Mouse (Mus musculus): ENCODE measurements around the gene Serpina3i. TPM values are rescaled to one million over a fixed set of nuclear protein-coding genes. Genes with fewer than 3 reads are reported as not detected.
"Not testable (repeated sequence)": the region's sequence is repeated elsewhere in the genome, so short reads cannot be mapped to it uniquely, and the experiment has no call there.

Gene Serpina3i
- polyA plus RNA-seq, 1 experiment from 2014 or later: not detected

DNA sequence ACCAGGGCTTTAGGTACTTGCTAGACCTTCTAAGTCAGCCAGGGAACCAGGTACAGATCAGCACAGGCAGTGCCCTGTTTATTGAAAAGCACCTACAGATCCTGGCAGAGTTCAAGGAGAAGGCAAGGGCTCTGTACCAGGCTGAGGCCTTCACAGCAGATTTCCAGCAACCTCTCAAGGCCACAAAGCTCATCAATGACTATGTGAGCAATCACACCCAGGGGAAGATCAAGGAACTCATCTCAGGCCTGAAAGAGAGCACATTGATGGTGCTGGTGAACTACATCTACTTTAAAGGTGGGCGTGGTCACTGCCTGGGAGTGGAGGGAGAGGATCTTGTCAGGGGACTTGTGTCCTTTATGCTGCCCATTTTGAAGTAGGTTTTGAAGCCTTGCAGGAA, 24.9 kb upstream of the Serpina3i start:
- not testable (repeated sequence) for H3K4me2 ChIP-seq (ENCODE audit: low read length); H3K36me3 ChIP-seq (ENCODE audit: control insufficient read depth, insufficient read depth, low read length); H3K9ac ChIP-seq (ENCODE audit: low read depth, low read length); H3K4me3 ChIP-seq (ENCODE audit: low read depth, low read length); ATAC-seq; H3K27ac ChIP-seq (ENCODE audit: low read length); H3K27me3 ChIP-seq (ENCODE audit: control insufficient read depth, insufficient read depth, low read depth, low read length); H3K9me3 ChIP-seq (replicated peaks; ENCODE audit: control insufficient read depth, low read length, poor library complexity, severe bottlenecking); H3K4me1 ChIP-seq (ENCODE audit: control insufficient read depth, insufficient read depth, low read length)
- WGBS: 92% methylated on average over 1 of the region's 1 CpGs

- H3K9me3 ChIP-seq (replicated peaks; ENCODE audit: control insufficient read depth, low read length, poor library complexity, severe bottlenecking): no peaks in the 10 kb centered on the region
- no peak overlapping the region for H3K4me2 ChIP-seq (ENCODE audit: low read length)
- H3K27me3 ChIP-seq (ENCODE audit: control insufficient read depth, insufficient read depth, low read depth, low read length): no peaks in the 10 kb centered on the region
- no peaks in the 10 kb centered on the region for H3K36me3 ChIP-seq (ENCODE audit: control insufficient read depth, insufficient read depth, low read length)
- no peak for ATAC-seq
- no peak overlapping the region for H3K9ac ChIP-seq (ENCODE audit: low read depth, low read length)
- H3K4me3 ChIP-seq (ENCODE audit: low read depth, low read length): no peak overlapping the region
- H3K27ac ChIP-seq (ENCODE audit: low read length): no peak overlapping the region
- peaks cover 3% of the 10 kb centered on the region for H3K4me1 ChIP-seq (ENCODE audit: control insufficient read depth, insufficient read depth, low read length)
These were observed 19.6 kb upstream of the Serpina3i start for GRCm38 (mm10) chr12:104243307-104243706.

- Histone ChIP-seq H3K27ac (ENCODE audit: low read length) (no peak overlapping the region), H3K9me3 (replicated peaks; ENCODE audit: control insufficient read depth, low read length, poor library complexity, severe bottlenecking) (no peaks in the 10 kb centered on the region), H3K27me3 (ENCODE audit: control insufficient read depth, insufficient read depth, low read depth, low read length) (no peaks in the 10 kb centered on the region), H3K4me3 (ENCODE audit: low read depth, low read length) (no peak overlapping the region), H3K4me2 (ENCODE audit: low read length) (no peak overlapping the region), H3K36me3 (ENCODE audit: control insufficient read depth, insufficient read depth, low read length) (no peaks in the 10 kb centered on the region), H3K9ac (ENCODE audit: low read depth, low read length) (no peak overlapping the region), H3K4me1 (ENCODE audit: control insufficient read depth, insufficient read depth, low read length) (peaks cover 3% of the 10 kb centered on the region)
- 77% methylated on average over 1 of the region's 1 CpGs for WGBS
- 0 out of 2 replicates have a peak, but pooled peaks have one; percentile 52 for ATAC-seq
These were observed 17.8 kb upstream of the Serpina3i start for GRCm38 (mm10) chr12:104245092-104245491.

GRCm38 (mm10) chr12:104245595-104245994, 17.3 kb upstream of the Serpina3i start:
- H3K36me3 ChIP-seq (ENCODE audit: control insufficient read depth, insufficient read depth, low read length): no peaks in the 10 kb centered on the region
- 79% methylated on average over 3 of the region's 3 CpGs for WGBS
- H3K9me3 ChIP-seq (replicated peaks; ENCODE audit: control insufficient read depth, low read length, poor library complexity, severe bottlenecking): no peaks in the 10 kb centered on the region
- peaks cover 3% of the 10 kb centered on the region for H3K4me1 ChIP-seq (ENCODE audit: control insufficient read depth, insufficient read depth, low read length)
- ATAC-seq: no peak
- no peak overlapping the region for H3K9ac ChIP-seq (ENCODE audit: low read depth, low read length)
- no peaks in the 10 kb centered on the region for H3K27me3 ChIP-seq (ENCODE audit: control insufficient read depth, insufficient read depth, low read depth, low read length)
- H3K4me3 ChIP-seq (ENCODE audit: low read depth, low read length): no peak overlapping the region
- no peak overlapping the region for H3K4me2 ChIP-seq (ENCODE audit: low read length)
- H3K27ac ChIP-seq (ENCODE audit: low read length): no peak overlapping the region

- Histone ChIP-seq H3K27ac (ENCODE audit: low read length) (no peak overlapping the region), H3K36me3 (ENCODE audit: control insufficient read depth, insufficient read depth, low read length) (no peaks in the 10 kb centered on the region), H3K4me2 (ENCODE audit: low read length) (no peak overlapping the region), H3K9ac (ENCODE audit: low read depth, low read length) (no peak overlapping the region), H3K4me3 (ENCODE audit: low read depth, low read length) (no peak overlapping the region), H3K9me3 (replicated peaks; ENCODE audit: control insufficient read depth, low read length, poor library complexity, severe bottlenecking) (no peaks in the 10 kb centered on the region), H3K27me3 (ENCODE audit: control insufficient read depth, insufficient read depth, low read depth, low read length) (no peaks in the 10 kb centered on the region), H3K4me1 (ENCODE audit: control insufficient read depth, insufficient read depth, low read length) (peaks cover 3% of the 10 kb centered on the region)
- peak; percentile 76 for ATAC-seq
These were observed 15.3 kb upstream of the Serpina3i start for GRCm38 (mm10) chr12:104247553-104248002.

GRCm38 (mm10) chr12:104248231-104248630, 14.7 kb upstream of the Serpina3i start:
- Histone ChIP-seq H3K27ac (ENCODE audit: low read length) (no peak overlapping the region), H3K4me2 (ENCODE audit: low read length) (no peak overlapping the region), H3K9ac (ENCODE audit: low read depth, low read length) (no peak overlapping the region), H3K27me3 (ENCODE audit: control insufficient read depth, insufficient read depth, low read depth, low read length) (no peaks in the 10 kb centered on the region), H3K9me3 (replicated peaks; ENCODE audit: control insufficient read depth, low read length, poor library complexity, severe bottlenecking) (no peaks in the 10 kb centered on the region), H3K36me3 (ENCODE audit: control insufficient read depth, insufficient read depth, low read length) (no peaks in the 10 kb centered on the region), H3K4me3 (ENCODE audit: low read depth, low read length) (no peak overlapping the region), H3K4me1 (ENCODE audit: control insufficient read depth, insufficient read depth, low read length) (peaks cover 3% of the 10 kb centered on the region)
- 0 out of 2 replicates have a peak, but pooled peaks have one; percentile 7 for ATAC-seq
- 72% methylated on average over 3 of the region's 3 CpGs for WGBS

DNA sequence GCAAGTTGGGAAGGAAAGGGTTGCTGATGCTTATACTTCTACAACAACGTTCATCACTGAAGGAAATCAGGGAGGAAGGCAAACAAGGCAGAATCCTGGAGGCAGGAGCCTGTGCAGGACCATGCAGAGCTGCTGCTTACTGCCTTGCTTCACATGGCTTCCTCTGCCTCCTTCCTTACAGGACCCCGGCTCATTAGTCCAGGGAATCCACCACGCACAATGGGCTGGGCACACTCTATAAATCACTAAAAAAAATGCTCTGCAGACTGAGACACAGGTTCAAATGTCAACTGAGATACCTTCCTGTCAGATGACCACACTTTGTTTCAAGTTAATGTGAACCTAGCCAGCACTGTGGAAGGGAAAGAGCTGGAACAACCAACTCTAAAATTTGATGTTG, 1.9 kb upstream of the Serpina3i start:
- no peak for ATAC-seq
- H3K36me3 ChIP-seq (ENCODE audit: control insufficient read depth, insufficient read depth, low read length): no peaks in the 10 kb centered on the region
- H3K4me1 ChIP-seq (ENCODE audit: control insufficient read depth, insufficient read depth, low read length): no peaks in the 10 kb centered on the region
- H3K9ac ChIP-seq (ENCODE audit: low read depth, low read length): no peak overlapping the region
- no peak overlapping the region for H3K27ac ChIP-seq (ENCODE audit: low read length)
- H3K4me2 ChIP-seq (ENCODE audit: low read length): no peak overlapping the region
- WGBS: 54% methylated on average over 3 of the region's 3 CpGs
- H3K4me3 ChIP-seq (ENCODE audit: low read depth, low read length): no peak overlapping the region
- no peaks in the 10 kb centered on the region for H3K9me3 ChIP-seq (replicated peaks; ENCODE audit: control insufficient read depth, low read length, poor library complexity, severe bottlenecking)
- no peaks in the 10 kb centered on the region for H3K27me3 ChIP-seq (ENCODE audit: control insufficient read depth, insufficient read depth, low read depth, low read length)

GRCm38 (mm10) chr12:104266374-104266773, 3.5 kb downstream of the Serpina3i start:
- Histone ChIP-seq H3K4me3 (ENCODE audit: low read depth, low read length) (no peak overlapping the region), H3K9me3 (replicated peaks; ENCODE audit: control insufficient read depth, low read length, poor library complexity, severe bottlenecking) (no peaks in the 10 kb centered on the region), H3K27me3 (ENCODE audit: control insufficient read depth, insufficient read depth, low read depth, low read length) (no peaks in the 10 kb centered on the region), H3K9ac (ENCODE audit: low read depth, low read length) (no peak overlapping the region), H3K27ac (ENCODE audit: low read length) (no peak overlapping the region), H3K36me3 (ENCODE audit: control insufficient read depth, insufficient read depth, low read length) (no peaks in the 10 kb centered on the region), H3K4me1 (ENCODE audit: control insufficient read depth, insufficient read depth, low read length) (no peaks in the 10 kb centered on the region), H3K4me2 (ENCODE audit: low read length) (no peak overlapping the region)
- no peak for ATAC-seq
- 86% methylated on average over 3 of the region's 3 CpGs for WGBS

- ATAC-seq: no peak
- H3K27ac ChIP-seq (ENCODE audit: low read length): no peak overlapping the region
- no peaks in the 10 kb centered on the region for H3K4me1 ChIP-seq (ENCODE audit: control insufficient read depth, insufficient read depth, low read length)
- H3K36me3 ChIP-seq (ENCODE audit: control insufficient read depth, insufficient read depth, low read length): no peaks in the 10 kb centered on the region
- no peaks in the 10 kb centered on the region for H3K9me3 ChIP-seq (replicated peaks; ENCODE audit: control insufficient read depth, low read length, poor library complexity, severe bottlenecking)
- no peak overlapping the region for H3K4me2 ChIP-seq (ENCODE audit: low read length)
- no peaks in the 10 kb centered on the region for H3K27me3 ChIP-seq (ENCODE audit: control insufficient read depth, insufficient read depth, low read depth, low read length)
- H3K4me3 ChIP-seq (ENCODE audit: low read depth, low read length): no peak overlapping the region
- 69% methylated on average over 18 of the region's 18 CpGs for WGBS
- H3K9ac ChIP-seq (ENCODE audit: low read depth, low read length): no peak overlapping the region
These were observed 15.5 kb downstream of the Serpina3i start for GRCm38 (mm10) chr12:104278216-104279055.
